Mouse (Mus musculus) common myeloid progenitor, adult 5-6 weeks (primary cell): ENCODE measurements around the gene Tmprss6. TPM values are rescaled to one million over a fixed set of nuclear protein-coding genes. Genes with fewer than 3 reads are reported as not detected.
A peak's percentile ranks its signal among the peaks of the same experiment; 100 is the strongest.

Source experiments
- ATAC-seq: replicated peaks from 2 replicates; pipeline ENCODE4 v1.8.0; 2016; ENCODE audit warnings: low read depth, mild to moderate bottlenecking, moderate TSS enrichment, inconsistent platforms; ENCODE audit not compliant: poor library complexity, severe bottlenecking
- total RNA-seq: library from RNA; stranded (forward); fragments of 200-1000, 187-1606 nt; gene quantifications from 2 replicates; pipeline ENCODE4 v1.2.3, GENCODE M21; 2017

Tmprss6 gene
- total RNA-seq, 1 experiment from 2014 or later, result not detected

GRCm38 (mm10) chr15:78449694-78450418, 18.6 kb downstream of the Tmprss6 start:
- peak; percentile 60 for ATAC-seq

GRCm38 (mm10) chr15:78449131-78449530, 19.3 kb downstream of the Tmprss6 start:
- no peak for ATAC-seq

GRCm38 (mm10) chr15:78447746-78448535, 20.5 kb downstream of the Tmprss6 start:
- peak; percentile 54 for ATAC-seq

GRCm38 (mm10) chr15:78447121-78447520, 21.3 kb downstream of the Tmprss6 start:
- ATAC-seq, result no peak

- no peak for ATAC-seq
Observed at GRCm38 (mm10) chr15:78443857-78444256, 24.6 kb downstream of the Tmprss6 start.

- ATAC-seq, result no peak
Observed at GRCm38 (mm10) chr15:78442231-78442630, 26.2 kb downstream of the Tmprss6 start.

GRCm38 (mm10) chr15:78438973-78439372, 29.5 kb downstream of the Tmprss6 start:
- ATAC-seq, result no peak

- ATAC-seq, result no peak
Observed at GRCm38 (mm10) chr15:78438505-78438904, 29.9 kb downstream of the Tmprss6 start.

- ATAC-seq, result no peak
Observed at GRCm38 (mm10) chr15:78438018-78438394, 30.4 kb downstream of the Tmprss6 start.

GRCm38 (mm10) chr15:78437237-78438017, 31.0 kb downstream of the Tmprss6 start:
- ATAC-seq, result no peak

- ATAC-seq, result no peak
Observed at GRCm38 (mm10) chr15:78436380-78437192, 31.8 kb downstream of the Tmprss6 start.

- no peak for ATAC-seq
Observed at GRCm38 (mm10) chr15:78435681-78436080, 32.8 kb downstream of the Tmprss6 start.

- ATAC-seq, result peak; percentile 51
Observed at GRCm38 (mm10) chr15:78434896-78435520, 33.4 kb downstream of the Tmprss6 start.

GRCm38 (mm10) chr15:78431541-78432121, 36.8 kb downstream of the Tmprss6 start:
- ATAC-seq, result no peak

GRCm38 (mm10) chr15:78430874-78431273, 37.6 kb downstream of the Tmprss6 start:
- ATAC-seq, result no peak

GRCm38 (mm10) chr15:78429871-78430622, 38.4 kb downstream of the Tmprss6 start:
- no peak for ATAC-seq

GRCm38 (mm10) chr15:78429139-78429459, 39.3 kb downstream of the Tmprss6 start:
- ATAC-seq, result no peak; the same call in 1 of the 2 replicates

- ATAC-seq, result peak; percentile 24
Observed at GRCm38 (mm10) chr15:78428391-78429138, 39.9 kb downstream of the Tmprss6 start, which contains the start of gene Kctd17. Gene Kctd17, plus strand, starts transcription at chr15:78428564.
